Mouse (Mus musculus) lung, postnatal 0 days (tissue): ENCODE data around the gene 4930402F06Rik.

Experiments used
- CTCF ChIP-seq: IDR thresholded peaks from 2 replicates; pipeline ENCODE4 v1.5.1; 2016; ENCODE audit warnings: antibody characterized with exemption, mild to moderate bottlenecking
- EP300 ChIP-seq: IDR thresholded peaks from 2 replicates; pipeline ENCODE4 v1.6.1; 2016; ENCODE audit warnings: antibody characterized with exemption, mild to moderate bottlenecking, control low read depth

GRCm38 (mm10) chr2:35335620-35336019 is 61.4 kb downstream of the 4930402F06Rik start:
- TF ChIP-seq CTCF (no peak), EP300 (no peak)
